Mouse (Mus musculus): ENCODE results near the gene Cstb.

- peak; percentile 97 for TF ChIP-seq CTCF (conservative IDR thresholded peaks at IDR 0.05; ENCODE audit: low read length)
- no peak for TF ChIP-seq NANOG (IDR thresholded peaks at IDR 0.05; ENCODE audit: borderline replicate concordance, low read length)
- TF ChIP-seq POU5F1 (IDR thresholded peaks at IDR 0.05; ENCODE audit: borderline replicate concordance, low read length), result no peak
Measured at GRCm38 (mm10) chr10:78438094-78438493, 12.6 kb downstream of the Cstb start.

All from E14TG2a.4 (cell line).